In genomic region chr2:137153172-137153667, GRCm38 (mm10) we compare ENCODE assay signal across 12 mouse cellular contexts. TPM values are rescaled to one million over a fixed set of nuclear protein-coding genes. Genes with fewer than 3 reads are reported as not detected.
DNase-seq lines count a peak whose midpoint lies in the region; ATAC-seq and TF ChIP-seq lines count a peak whose summit lies in the region.
"Had no signal": no experiment of that assay in that cellular context is flagged by ENCODE, and none has a peak within 500 bp of the region (broad histone marks: within the 10 kb centered on the region; RNA-seq: fewer than 3 reads in every experiment).

No protein-coding gene starts in this region.

- intact Hi-C loops in left cerebral cortex, adult 2 months (cut with DNase I), result no loop called here

- H3K9me3 ChIP-seq in CH12.LX (replicated peaks; ENCODE audit: low read length), result no peaks in the 10 kb centered on the region
- no peaks in the 10 kb centered on the region for H3K9me3 ChIP-seq in forebrain, embryonic 13.5 days (replicated peaks)
- H3K9me3 ChIP-seq in midbrain, embryonic 10.5 days (replicated peaks), result no peaks in the 10 kb centered on the region
- no peaks in the 10 kb centered on the region for H3K9me3 ChIP-seq in liver, embryonic 12.5 days (replicated peaks)
- no peaks in the 10 kb centered on the region for H3K9me3 ChIP-seq in liver, embryonic 11.5 days (ENCODE audit: control insufficient read depth, low read length)
- H3K9me3 ChIP-seq: liver, embryonic 13.5 days had no signal

- no peak for TF ChIP-seq EP300 in CH12.LX (IDR thresholded peaks at IDR 0.05; ENCODE audit: low read length)

- no peak overlapping the region for H3K27ac ChIP-seq in CH12.LX (ENCODE audit: insufficient read depth, low read depth)
- H3K27ac ChIP-seq in forebrain, embryonic 13.5 days, result no peak overlapping the region
- H3K27ac ChIP-seq in midbrain, embryonic 10.5 days (replicated peaks), result peak overlapping the region; percentile 55
- H3K27ac ChIP-seq in liver, embryonic 12.5 days, result no peak overlapping the region
- no peak overlapping the region for H3K27ac ChIP-seq in liver, embryonic 11.5 days (ENCODE audit: low read depth, low read length)
- no peak overlapping the region for H3K27ac ChIP-seq in left cerebral cortex, adult 2 months
- H3K27ac ChIP-seq: liver, embryonic 13.5 days had no signal

- peak; percentile 92 for ATAC-seq in forebrain, embryonic 13.5 days
- ATAC-seq in liver, embryonic 12.5 days, result no peak
- no peak for ATAC-seq in liver, embryonic 11.5 days (replicated peaks; ENCODE audit: low FRiP score)

- dilution Hi-C loops in CH12.LX (cut with MboI; ENCODE audit: extremely low pct_ligation_motif_present, extremely low pct_unique_long_range_greater_than_20kb, low sequenced_read_pairs), result no loop called here

- in situ Hi-C loops in CH12.LX (cut with MboI; ENCODE audit: low pct_ligation_motif_present, low pct_unique_long_range_greater_than_20kb, low sequenced_read_pairs), result no loop called here

- no peak overlapping the region for H3K4me3 ChIP-seq in CH12.LX (replicated peaks in 1 of 3; ENCODE audit: low read depth in 2 of 3, low read length in 2 of 3, poor library complexity in 1 of 3)
- no peak overlapping the region for H3K4me3 ChIP-seq in forebrain, embryonic 13.5 days
- H3K4me3 ChIP-seq in midbrain, embryonic 10.5 days, result no peak overlapping the region
- no peak overlapping the region for H3K4me3 ChIP-seq in liver, embryonic 12.5 days
- H3K4me3 ChIP-seq in liver, embryonic 11.5 days (ENCODE audit: low read depth, low read length), result no peak overlapping the region
- no peak overlapping the region for H3K4me3 ChIP-seq in left cerebral cortex, adult 2 months
- H3K4me3 ChIP-seq: liver, embryonic 13.5 days had no signal

- 11% methylated on average over 10 of the region's 10 CpGs for WGBS in forebrain, embryonic 13.5 days
- WGBS in midbrain, embryonic 10.5 days, result 25% methylated on average over 10 of the region's 10 CpGs
- WGBS in liver, embryonic 12.5 days (ENCODE audit: insufficient replicate concordance), result 69% methylated on average over 10 of the region's 10 CpGs
- WGBS in liver, embryonic 11.5 days, result 80% methylated on average over 10 of the region's 10 CpGs

- H3K4me2 ChIP-seq in CH12.LX (ENCODE audit: insufficient read depth, low read depth, poor library complexity, severe bottlenecking), result no peak overlapping the region
- no peak overlapping the region for H3K4me2 ChIP-seq in forebrain, embryonic 13.5 days
- H3K4me2 ChIP-seq in liver, embryonic 12.5 days, result no peak overlapping the region
- H3K4me2 ChIP-seq in liver, embryonic 11.5 days, result no peak overlapping the region
- H3K4me2 ChIP-seq: liver, embryonic 13.5 days had no signal

- no peak overlapping the region for H3K9ac ChIP-seq in CH12.LX (ENCODE audit: insufficient read depth, low read depth)
- H3K9ac ChIP-seq in forebrain, embryonic 13.5 days, result no peak overlapping the region
- H3K9ac ChIP-seq in liver, embryonic 12.5 days, result no peak overlapping the region
- no peak overlapping the region for H3K9ac ChIP-seq in liver, embryonic 11.5 days (ENCODE audit: low read depth, low read length)
- H3K9ac ChIP-seq: liver, embryonic 13.5 days had no signal

- H3K36me3 ChIP-seq in CH12.LX (replicated peaks in 1 of 2; ENCODE audit: control insufficient read depth in 1 of 2, insufficient read depth in 1 of 2, low read length in 1 of 2), result no peaks in the 10 kb centered on the region
- no peaks in the 10 kb centered on the region for H3K36me3 ChIP-seq in forebrain, embryonic 13.5 days (ENCODE audit: poor library complexity, severe bottlenecking)
- H3K36me3 ChIP-seq in midbrain, embryonic 10.5 days, result no peaks in the 10 kb centered on the region
- no peaks in the 10 kb centered on the region for H3K36me3 ChIP-seq in liver, embryonic 12.5 days
- no peaks in the 10 kb centered on the region for H3K36me3 ChIP-seq in liver, embryonic 11.5 days (ENCODE audit: control insufficient read depth, insufficient read depth, low read length)
- H3K36me3 ChIP-seq: G1E; liver, embryonic 13.5 days had no signal

- no peaks in the 10 kb centered on the region for H3K4me1 ChIP-seq in CH12.LX (ENCODE audit: control insufficient read depth in 1 of 2, insufficient read depth in 2 of 2)
- peaks cover 6% of the 10 kb centered on the region; the same call in 1 of the 2 replicates for H3K4me1 ChIP-seq in forebrain, embryonic 13.5 days
- H3K4me1 ChIP-seq in midbrain, embryonic 10.5 days, result peaks cover 14% of the 10 kb centered on the region
- no peaks in the 10 kb centered on the region for H3K4me1 ChIP-seq in liver, embryonic 12.5 days
- no peaks in the 10 kb centered on the region for H3K4me1 ChIP-seq in liver, embryonic 11.5 days (replicated peaks; ENCODE audit: control insufficient read depth, insufficient read depth, low read length)
- H3K4me1 ChIP-seq: liver, embryonic 13.5 days had no signal

- no peaks in the 10 kb centered on the region for H3K27me3 ChIP-seq in CH12.LX (replicated peaks)
- no peaks in the 10 kb centered on the region for H3K27me3 ChIP-seq in forebrain, embryonic 13.5 days
- H3K27me3 ChIP-seq in midbrain, embryonic 10.5 days (ENCODE audit: low read depth, poor library complexity, severe bottlenecking), result peaks cover 6% of the 10 kb centered on the region; the same call in 1 of the 2 replicates
- H3K27me3 ChIP-seq in liver, embryonic 12.5 days (replicated peaks), result no peaks in the 10 kb centered on the region
- H3K27me3 ChIP-seq in liver, embryonic 11.5 days (replicated peaks; ENCODE audit: control insufficient read depth, insufficient read depth, low read length), result no peaks in the 10 kb centered on the region
- H3K27me3 ChIP-seq: liver, embryonic 13.5 days had no signal

- no peaks in the 10 kb centered on the region for H3K79me2 ChIP-seq in CH12.LX (replicated peaks; ENCODE audit: control insufficient read depth, extremely low read depth, insufficient read depth, poor library complexity, severe bottlenecking)

- TF ChIP-seq RAD21 in CH12.LX (IDR thresholded peaks at IDR 0.05; ENCODE audit: low read depth, low read length), result no peak

- TF ChIP-seq CTCF in CH12.LX (conservative IDR thresholded peaks at IDR 0.05 in 1 of 2, IDR thresholded peaks at IDR 0.05 in 1 of 2; ENCODE audit: low read depth in 2 of 2, low read length in 2 of 2), result no peak
- no peak for TF ChIP-seq CTCF in left cerebral cortex, adult 2 months (IDR thresholded peaks at IDR 0.05)

- DNase-seq in cerebellum, postnatal 10 days, result peak; percentile 4 to 5
- no peak for DNase-seq in cerebellum, adult 11 months
- no peak for DNase-seq in CH12.LX (ENCODE audit: extremely low read depth)
- DNase-seq in midbrain, embryonic 10.5 days (ENCODE audit: low spot score), result peak; percentile 44
- no peak for DNase-seq in liver, embryonic 11.5 days (ENCODE audit: low spot score)
- no peak for DNase-seq in left cerebral cortex, adult 2 months (ENCODE audit: extremely low spot score in 1 of 2, low spot score in 2 of 2)
- DNase-seq: adrenal gland, adult 2 months; heart, postnatal 36 days; liver, embryonic 13.5 days had no signal

- no peak for TF ChIP-seq POLR2A in CH12.LX (IDR thresholded peaks at IDR 0.05; ENCODE audit: low read depth, low read length)

TF ChIP-seq in CH12.LX, 34 proteins besides CTCF, POLR2A, EP300 and RAD21:
- TF ChIP-seq ZMIZ1 (IDR thresholded peaks at IDR 0.05; ENCODE audit: low read depth, low read length) (no peak), HCFC1 (IDR thresholded peaks at IDR 0.05; ENCODE audit: low read depth, low read length) (no peak), JUND (conservative IDR thresholded peaks at IDR 0.05; ENCODE audit: low read depth, low read length) (no peak), BHLHE40 (IDR thresholded peaks at IDR 0.05; ENCODE audit: low read depth, low read length) (peak; percentile 19; the same call in 1 of the 2 replicates), ZC3H11A (IDR thresholded peaks at IDR 0.05; ENCODE audit: low read depth, low read length) (no peak), UBTF (IDR thresholded peaks at IDR 0.05; ENCODE audit: low read depth, low read length) (no peak), SIN3A (IDR thresholded peaks at IDR 0.05; ENCODE audit: low read length) (no peak), JUN (IDR thresholded peaks at IDR 0.05; ENCODE audit: insufficient read depth, low read depth, low read length) (no peak)

RNA-seq across cellular contexts. Expression of gene Jag1, which starts 36.8 kb away (rescaled TPM):
- total RNA-seq in CH12.LX (2012; rRNA removed), result not detected in 2 replicates
- not detected in 2 replicates for total RNA-seq in CH12.LX (2014; rRNA removed)
- polyA plus RNA-seq in CH12.LX (2012; ENCODE audit: insufficient read length, low read depth), result not detected in 2 replicates
- 10.6 and 12.3 TPM in 2 replicates for polyA plus RNA-seq in forebrain, embryonic 13.5 days (2015; fragmentation: Nextera tagmentation; extraction: Ambion mirVana)
- polyA plus RNA-seq in midbrain, embryonic 10.5 days (2016; fragmentation: Nextera tagmentation; extraction: Ambion mirVana), result 38.9 and 42.4 TPM in 2 replicates
- 2.7 and 2.8 TPM in 2 replicates for polyA plus RNA-seq in liver, embryonic 12.5 days (2016; fragmentation: Nextera tagmentation; extraction: Ambion mirVana)
- 4.6 and 4.7 TPM in 2 replicates for polyA plus RNA-seq in liver, embryonic 11.5 days (2014; fragmentation: Nextera tagmentation; extraction: Ambion mirVana)
- 1 to 10 TPM; 5.2 to 6.7 TPM for total RNA-seq in left cerebral cortex, adult 2 months (2021)
- total RNA-seq: G1E had no signal
- polyA plus RNA-seq: G1E had no signal

Comparison
In these comparisons a context has a peak if more than half of its experiments do, and no peak if none do; other contexts are left out.
1. DNase-seq: peak in cerebellum, postnatal 10 days (2 of 2) and midbrain, embryonic 10.5 days (single experiment); none in cerebellum, adult 11 months (single experiment), CH12.LX (single experiment), liver, embryonic 11.5 days (single experiment) and left cerebral cortex, adult 2 months (0 of 2).